8 mouse cellular contexts compared by ENCODE assay signal in the genomic region with DNA sequence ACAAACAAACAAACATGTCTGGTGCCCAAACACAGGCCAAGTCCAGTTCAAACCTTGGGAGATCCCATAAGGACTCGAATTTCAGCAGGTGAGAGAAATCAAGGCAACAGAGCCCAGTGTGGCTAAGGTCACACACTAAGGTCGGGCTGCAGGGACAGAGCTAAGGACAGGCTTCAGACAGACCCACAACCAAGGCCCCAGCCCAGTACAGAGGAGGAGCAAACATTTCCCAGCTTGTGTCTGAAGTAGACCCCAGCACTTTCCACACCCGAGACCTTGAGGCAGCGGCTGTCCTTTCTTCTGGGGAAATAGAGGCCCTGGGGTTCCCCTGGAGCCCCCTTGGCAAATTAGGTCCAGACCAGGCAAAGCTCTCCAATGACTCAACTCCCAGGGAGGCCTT.
A peak's percentile ranks its signal among the peaks of the same experiment; 100 is the strongest.
DNase-seq lines count a peak whose midpoint lies in the region; ATAC-seq and TF ChIP-seq lines count a peak whose summit lies in the region.

No protein-coding gene starts in this region.

- H3K9ac ChIP-seq in liver, adult 2 months (ENCODE audit: low read depth, low read length), result peak overlapping the region; percentile 9
- 0 out of 2 replicates have a peak overlapping the region, but pooled peaks have one; percentile 10 for H3K9ac ChIP-seq in intestine, embryonic 15.5 days
- H3K9ac ChIP-seq in neural tube, embryonic 14.5 days (replicated peaks; ENCODE audit: low read depth, low read length), result no peak overlapping the region

- H3K4me3 ChIP-seq in liver, adult 2 months (ENCODE audit: insufficient read depth, low read depth, low read length), result no peak overlapping the region
- peak overlapping the region; percentile 32 for H3K4me3 ChIP-seq in forebrain, embryonic 10.5 days
- H3K4me3 ChIP-seq in intestine, embryonic 15.5 days (replicated peaks), result no peak overlapping the region
- H3K4me3 ChIP-seq in neural tube, embryonic 14.5 days (ENCODE audit: low read depth, low read length), result no peak overlapping the region

- no peak for TF ChIP-seq CTCF in liver, adult 2 months (IDR thresholded peaks at IDR 0.05; ENCODE audit: low read depth, low read length)

- DNase-seq in liver, adult 2 months (ENCODE audit: extremely low read depth, low read depth, low spot score), result peak; percentile 58
- no peak for DNase-seq in liver
- no peak for DNase-seq in forebrain, embryonic 10.5 days (ENCODE audit: extremely low spot score, low spot score)
- DNase-seq in thymus, postnatal 36 days, result no peak
- DNase-seq in layer of hippocampus, adult 9-10 months (ENCODE audit: low spot score), result no peak
- DNase-seq in layer of hippocampus, postnatal 14 days (ENCODE audit: low spot score in 2 of 2), result no peak

- WGBS in liver, adult 2 months, result 44% methylated on average over 4 of the region's 4 CpGs
- WGBS in forebrain, embryonic 10.5 days, result 25% methylated on average over 4 of the region's 4 CpGs
- WGBS in intestine, embryonic 15.5 days, result 42% methylated on average over 4 of the region's 4 CpGs
- 34% methylated on average over 4 of the region's 4 CpGs for WGBS in neural tube, embryonic 14.5 days

- no peaks in the 10 kb centered on the region for H3K27me3 ChIP-seq in liver, adult 2 months (ENCODE audit: control insufficient read depth, insufficient read depth, low read length)
- peaks cover 28% of the 10 kb centered on the region for H3K27me3 ChIP-seq in forebrain, embryonic 10.5 days (ENCODE audit: poor library complexity, severe bottlenecking)
- H3K27me3 ChIP-seq in intestine, embryonic 15.5 days (replicated peaks), result no peaks in the 10 kb centered on the region
- no peaks in the 10 kb centered on the region for H3K27me3 ChIP-seq in neural tube, embryonic 14.5 days (ENCODE audit: control insufficient read depth, insufficient read depth, low read length)

- no peaks in the 10 kb centered on the region for H3K36me3 ChIP-seq in liver, adult 2 months (ENCODE audit: control insufficient read depth, insufficient read depth, low read length)
- no peaks in the 10 kb centered on the region for H3K36me3 ChIP-seq in forebrain, embryonic 10.5 days (replicated peaks)
- H3K36me3 ChIP-seq in intestine, embryonic 15.5 days, result no peaks in the 10 kb centered on the region
- no peaks in the 10 kb centered on the region for H3K36me3 ChIP-seq in neural tube, embryonic 14.5 days (ENCODE audit: control insufficient read depth, insufficient read depth, low read length)

- H3K79me2 ChIP-seq in liver, adult 2 months (ENCODE audit: control insufficient read depth, insufficient read depth, low read length), result no peaks in the 10 kb centered on the region

- ATAC-seq in intestine, embryonic 15.5 days, result no peak
- ATAC-seq in neural tube, embryonic 14.5 days (ENCODE audit: low read depth), result no peak

- H3K27ac ChIP-seq in liver, adult 2 months (replicated peaks; ENCODE audit: insufficient read depth, low read depth, low read length), result peak overlapping the region; percentile 85
- peak overlapping the region; percentile 88 for H3K27ac ChIP-seq in forebrain, embryonic 10.5 days
- peak overlapping the region; percentile 97 for H3K27ac ChIP-seq in intestine, embryonic 15.5 days
- H3K27ac ChIP-seq in neural tube, embryonic 14.5 days (ENCODE audit: low read depth, low read length), result peak overlapping the region; percentile 97

- no peak overlapping the region for H3K4me2 ChIP-seq in intestine, embryonic 15.5 days (replicated peaks)
- H3K4me2 ChIP-seq in neural tube, embryonic 14.5 days (ENCODE audit: low read depth, low read length), result peak overlapping the region; percentile 35; the same call in 1 of the 2 replicates

- H3K9me3 ChIP-seq in forebrain, embryonic 10.5 days, result no peaks in the 10 kb centered on the region
- no peaks in the 10 kb centered on the region for H3K9me3 ChIP-seq in intestine, embryonic 15.5 days
- no peaks in the 10 kb centered on the region for H3K9me3 ChIP-seq in neural tube, embryonic 14.5 days (ENCODE audit: control insufficient read depth, low read length)

- no peak for TF ChIP-seq POLR2A in liver, adult 2 months (IDR thresholded peaks at IDR 0.05; ENCODE audit: extremely low read depth, insufficient read depth, low read length)

- peaks cover 30% of the 10 kb centered on the region for H3K4me1 ChIP-seq in liver, adult 2 months (ENCODE audit: control insufficient read depth, insufficient read depth, low read length)
- peaks cover 85% of the 10 kb centered on the region for H3K4me1 ChIP-seq in forebrain, embryonic 10.5 days
- peaks cover 54% of the 10 kb centered on the region for H3K4me1 ChIP-seq in intestine, embryonic 15.5 days (replicated peaks)
- peaks cover 48% of the 10 kb centered on the region for H3K4me1 ChIP-seq in neural tube, embryonic 14.5 days (ENCODE audit: control insufficient read depth, insufficient read depth, low read length)
